Mouse (Mus musculus) stomach, postnatal 0 days (tissue): ENCODE measurements around the gene Ndufs6. TPM values are rescaled to one million over a fixed set of nuclear protein-coding genes. Genes with fewer than 3 reads are reported as not detected.

Source experiments
- ATAC-seq: fragments of 200-750 bp; cut with Nextera tagmentation; 2 replicates; pipeline ENCODE4 v1.8.0; 2017; ENCODE audit not compliant: low FRiP score, low TSS enrichment
- DNase-seq: peaks from one replicate; pipeline ENCODE4 v3.0.0-alpha.2; 2016; ENCODE audit warnings: low spot score
- H3K27ac ChIP-seq: fragments of 300-500 bp; sonication (generic); replicated peaks from 2 replicates; pipeline ENCODE4 v1.5.1; 2014; ENCODE audit warnings: mild to moderate bottlenecking, control low read depth
- H3K27me3 ChIP-seq: fragments of 300-500 bp; sonication (generic); 2 replicates; pipeline ENCODE4 v1.6.1; 2014; ENCODE audit warnings: low read length; ENCODE audit not compliant: control insufficient read depth, insufficient read depth
- H3K36me3 ChIP-seq: fragments of 300-500 bp; sonication (generic); 2 replicates; pipeline ENCODE4 v1.6.1; 2014; ENCODE audit warnings: low read length, mixed read lengths; ENCODE audit not compliant: control insufficient read depth, insufficient read depth
- H3K4me1 ChIP-seq: fragments of 300-500 bp; sonication (generic); replicated peaks from 2 replicates; pipeline ENCODE4 v1.6.1; 2014; ENCODE audit warnings: antibody characterized with exemption; ENCODE audit not compliant: control insufficient read depth, insufficient read depth
- H3K4me2 ChIP-seq: fragments of 300-500 bp; sonication (generic); replicated peaks from 2 replicates; pipeline ENCODE4 v1.6.1; 2014; ENCODE audit warnings: low read depth, mild to moderate bottlenecking, control low read depth, moderate library complexity
- H3K4me3 ChIP-seq: fragments of 300-500 bp; sonication (generic); 2 replicates; pipeline ENCODE4 v1.5.1; 2014; ENCODE audit warnings: low read depth, low read length, control low read depth
- H3K9ac ChIP-seq: fragments of 300-500 bp; sonication (generic); 2 replicates; pipeline ENCODE4 v1.6.1; 2014; ENCODE audit warnings: mild to moderate bottlenecking, low read length, control low read depth, mixed read lengths
- H3K9me3 ChIP-seq: fragments of 300-500 bp; sonication (generic); 2 replicates; pipeline ENCODE4 v1.6.1; 2016; ENCODE audit warnings: low read length; ENCODE audit not compliant: control insufficient read depth
- CTCF ChIP-seq: IDR thresholded peaks from 2 replicates; pipeline ENCODE4 v1.5.1; 2016; ENCODE audit warnings: antibody characterized with exemption, low read depth, mild to moderate bottlenecking, moderate library complexity
- EP300 ChIP-seq: optimal IDR thresholded peaks from 2 replicates; pipeline ENCODE3; 2016; ENCODE audit warnings: antibody characterized with exemption
- WGBS: fragments of 180-500 bp; shearing (Covaris S2); extraction: QIAGEN DNeasy Blood & Tissue Kit; methylation state at CpG from one replicate; pipeline ENCODE4 v1.1.7; 2014; 5-methylcytosine and 5-hydroxymethylcytosine counted together
- polyA plus RNA-seq: library from polyadenylated mRNA; unstranded; fragments of >200 nt; fragmentation: Nextera tagmentation; extraction: Ambion mirVana; gene quantifications from 2 replicates; pipeline ENCODE4 v1.2.1, GENCODE M21; 2015

Ndufs6 gene
- polyA plus RNA-seq, 1 experiment from 2014 or later, result 421 TPM

- DNase-seq (no peak), ATAC-seq (no peak)
- TF ChIP-seq CTCF, result no peak
- TF ChIP-seq EP300, result no peak
- 9% methylated on average over 22 of the region's 22 CpGs for WGBS
- Histone ChIP-seq H3K4me1 (no peaks in the 10 kb centered on the region), H3K36me3 (no peaks in the 10 kb centered on the region), H3K9me3 (no peaks in the 10 kb centered on the region), H3K9ac (no peak overlapping the region), H3K27ac (no peak overlapping the region), H3K4me3 (0 out of 2 replicates have a peak overlapping the region, but pooled peaks have one; percentile 6), H3K4me2 (peak overlapping the region; percentile 11; the same call in 1 of the 2 replicates), H3K27me3 (peaks cover 20% of the 10 kb centered on the region)
Observed at GRCm38 (mm10) chr13:73270451-73271081, 57.8 kb downstream of the Ndufs6 start.

GRCm38 (mm10) chr13:73269891-73270290 is 58.5 kb downstream of the Ndufs6 start:
- H3K4me3 ChIP-seq, result no peak overlapping the region
- ATAC-seq, result no peak
- peaks cover 21% of the 10 kb centered on the region for H3K27me3 ChIP-seq
- no peak overlapping the region for H3K9ac ChIP-seq
- no peaks in the 10 kb centered on the region for H3K36me3 ChIP-seq
- no peaks in the 10 kb centered on the region for H3K4me1 ChIP-seq
- no peak overlapping the region for H3K4me2 ChIP-seq
- H3K9me3 ChIP-seq, result no peaks in the 10 kb centered on the region
- DNase-seq, result no peak
- no peak overlapping the region for H3K27ac ChIP-seq
- TF ChIP-seq CTCF (no peak), EP300 (no peak)
- 17% methylated on average over 3 of the region's 3 CpGs for WGBS

Other genes starting within 250 kb of the Ndufs6 start
- gene Irx4, start 68.1 kb downstream of the Ndufs6 start, polyA plus RNA-seq, result not detected in 2 replicates
- gene Mrpl36, start within 50 bp of the Ndufs6 start, polyA plus RNA-seq, result 124 and 133 TPM in 2 replicates
- gene Lpcat1, start 138.7 kb upstream of the Ndufs6 start, polyA plus RNA-seq, result 8.5 and 8.6 TPM in 2 replicates
- gene Slc6a3, start 208.2 kb upstream of the Ndufs6 start, polyA plus RNA-seq, result 0.05 TPM in 1 of 2 replicates, not detected in the other